Mouse (Mus musculus) CH12.LX (cell line): ENCODE measurements at regions not wholly inside any gene's neighbourhood (a gene's known extent, or its start where the extent isn't known, plus 50 kb on each side); places are given as distances from the start of the nearest gene placed in this dataset.

Experiments
- DNase-seq: peaks from one replicate; pipeline ENCODE4 v3.0.0-alpha.2; 2013; ENCODE audit errors: extremely low read depth
- H3K27ac ChIP-seq: 2 replicates; pipeline ENCODE4 v1.5.1; 2012; ENCODE audit warnings: low read depth, mild to moderate bottlenecking, control low read depth, moderate library complexity; ENCODE audit not compliant: insufficient read depth
- H3K27me3 ChIP-seq: replicated peaks from 2 replicates; pipeline ENCODE3; 2012; ENCODE audit warnings: inconsistent platforms
- H3K36me3 ChIP-seq, 2 experiments: replicated peaks in 1 of 2; 2 replicates each; pipeline versions ENCODE3 to v1.6.1; 2012; ENCODE audit warnings: inconsistent platforms in 1 of 2, low read length in 1 of 2, mild to moderate bottlenecking in 1 of 2, mixed read lengths in 1 of 2, moderate library complexity in 1 of 2; ENCODE audit not compliant: control insufficient read depth in 1 of 2, insufficient read depth in 1 of 2
- H3K4me1 ChIP-seq, 2 experiments: 2 replicates each; pipeline ENCODE4 v1.6.1; 2012; ENCODE audit warnings: inconsistent platforms in 1 of 2, moderate library complexity in 1 of 2; ENCODE audit not compliant: insufficient read depth in 2 of 2, control insufficient read depth in 1 of 2
- H3K4me2 ChIP-seq: 2 replicates; pipeline ENCODE4 v1.6.1; 2012; ENCODE audit warnings: low read depth, mild to moderate bottlenecking, control low read depth; ENCODE audit not compliant: poor library complexity, insufficient read depth, severe bottlenecking
- H3K4me3 ChIP-seq, 3 experiments: fragments of 150-350 bp in 1 of 3; sonication (generic) in 1 of 3; replicated peaks in 1 of 3; 2 replicates each; pipeline versions ENCODE3 to v1.5.1; 2011 to 2012; ENCODE audit warnings: low read depth in 2 of 3, low read length in 2 of 3, mild to moderate bottlenecking in 2 of 3, moderate library complexity in 2 of 3, control low read depth in 1 of 3, improper control_type of control experiment in 1 of 3, inconsistent platforms in 1 of 3, mixed read lengths in 1 of 3; ENCODE audit not compliant: poor library complexity in 1 of 3
- H3K79me2 ChIP-seq: replicated peaks from 2 replicates; pipeline ENCODE4 v1.6.1; 2012; ENCODE audit warnings: mild to moderate bottlenecking, moderate library complexity; ENCODE audit not compliant: control insufficient read depth, poor library complexity, insufficient read depth, severe bottlenecking; ENCODE audit errors: extremely low read depth
- H3K9ac ChIP-seq: 2 replicates; pipeline ENCODE4 v1.6.1; 2012; ENCODE audit warnings: low read depth, mild to moderate bottlenecking, control low read depth, moderate library complexity; ENCODE audit not compliant: insufficient read depth
- H3K9me3 ChIP-seq: replicated peaks from 2 replicates; pipeline ENCODE3; 2012; ENCODE audit warnings: low read length, inconsistent platforms, mixed read lengths
- CTCF ChIP-seq, 2 experiments: IDR thresholded peaks in 1 of 2; conservative IDR thresholded peaks in 1 of 2; 2 replicates each; pipeline ENCODE4 v1.5.1; 2011 to 2012; ENCODE audit warnings: low read depth in 2 of 2, low read length in 2 of 2, improper control_type of control experiment in 1 of 2, inconsistent platforms in 1 of 2, mild to moderate bottlenecking in 1 of 2, moderate library complexity in 1 of 2
- E2F4 ChIP-seq: IDR thresholded peaks from 2 replicates; pipeline ENCODE4 v1.6.1; 2011; ENCODE audit warnings: low read depth, low read length, improper control_type of control experiment; ENCODE audit not compliant: insufficient replicate concordance
- EP300 ChIP-seq: IDR thresholded peaks from 2 replicates; pipeline ENCODE4 v1.6.1; 2011; ENCODE audit warnings: low read length, improper control_type of control experiment
- ETS1 ChIP-seq: conservative IDR thresholded peaks from 2 replicates; pipeline ENCODE4 v1.6.1; 2012; ENCODE audit warnings: low read depth, mild to moderate bottlenecking, inconsistent platforms, low read length, improper control_type of control experiment, moderate library complexity
- HCFC1 ChIP-seq: IDR thresholded peaks from 2 replicates; pipeline ENCODE4 v1.6.1; 2012; ENCODE audit warnings: low read depth, mild to moderate bottlenecking, inconsistent platforms, low read length, improper control_type of control experiment
- IRF4 ChIP-seq: IDR thresholded peaks from 2 replicates; pipeline ENCODE4 v1.6.1; 2014; ENCODE audit warnings: low read depth, mild to moderate bottlenecking, inconsistent platforms, low read length, improper control_type of control experiment
- MAX ChIP-seq: IDR thresholded peaks from 2 replicates; pipeline ENCODE4 v1.6.1; 2011; ENCODE audit warnings: low read length, improper control_type of control experiment
- MAZ ChIP-seq: IDR thresholded peaks from 2 replicates; pipeline ENCODE4 v1.6.1; 2012; ENCODE audit warnings: low read depth, mild to moderate bottlenecking, inconsistent platforms, low read length, improper control_type of control experiment, moderate library complexity
- MEF2A ChIP-seq: IDR thresholded peaks from 2 replicates; pipeline ENCODE4 v1.6.1; 2014; ENCODE audit warnings: low read depth, mild to moderate bottlenecking, inconsistent platforms, low read length, improper control_type of control experiment, borderline replicate concordance
- MXI1 ChIP-seq: IDR thresholded peaks from 2 replicates; pipeline ENCODE4 v1.6.1; 2011; ENCODE audit warnings: mild to moderate bottlenecking, low read depth, low read length, improper control_type of control experiment
- MYC ChIP-seq: IDR thresholded peaks from 2 replicates; pipeline ENCODE4 v1.6.1; 2011; ENCODE audit warnings: low read depth, mild to moderate bottlenecking, improper control_type of control experiment, low read length
- NELFE ChIP-seq: IDR thresholded peaks from 2 replicates; pipeline ENCODE4 v1.6.1; 2011; ENCODE audit warnings: low read depth, low read length, improper control_type of control experiment
- NRF1 ChIP-seq: IDR thresholded peaks from 2 replicates; pipeline ENCODE4 v1.6.1; 2014; ENCODE audit warnings: low read depth, mild to moderate bottlenecking, inconsistent platforms, low read length, improper control_type of control experiment, moderate library complexity
- PAX5 ChIP-seq: IDR thresholded peaks from 2 replicates; pipeline ENCODE4 v1.6.1; 2012; ENCODE audit warnings: low read length, inconsistent platforms, mixed read lengths
- POLR2A ChIP-seq: IDR thresholded peaks from 2 replicates; pipeline ENCODE4 v1.6.1; 2011; ENCODE audit warnings: low read depth, mild to moderate bottlenecking, improper control_type of control experiment, low read length
- POLR2AphosphoS2 ChIP-seq: IDR thresholded peaks from 2 replicates; pipeline ENCODE4 v1.6.1; 2011; ENCODE audit warnings: low read depth, low read length, improper control_type of control experiment
- RAD21 ChIP-seq: IDR thresholded peaks from 2 replicates; pipeline ENCODE4 v1.6.1; 2011; ENCODE audit warnings: low read depth, mild to moderate bottlenecking, low read length, improper control_type of control experiment, moderate library complexity
- RCOR1 ChIP-seq: conservative IDR thresholded peaks from 2 replicates; pipeline ENCODE4 v1.6.1; 2012; ENCODE audit warnings: low read depth, mild to moderate bottlenecking, inconsistent platforms, low read length, improper control_type of control experiment
- SMC3 ChIP-seq: IDR thresholded peaks from 2 replicates; pipeline ENCODE4 v1.6.1; 2011; ENCODE audit warnings: low read depth, low read length, improper control_type of control experiment
- TBP ChIP-seq: conservative IDR thresholded peaks from 2 replicates; pipeline ENCODE4 v1.6.1; 2011; ENCODE audit warnings: low read depth, low read length, improper control_type of control experiment
- TCF12 ChIP-seq: IDR thresholded peaks from 2 replicates; pipeline ENCODE4 v1.6.1; 2014; ENCODE audit warnings: low read depth, mild to moderate bottlenecking, inconsistent platforms, low read length, improper control_type of control experiment
- UBTF ChIP-seq: IDR thresholded peaks from 2 replicates; pipeline ENCODE4 v1.6.1; 2012; ENCODE audit warnings: low read depth, mild to moderate bottlenecking, inconsistent platforms, low read length, improper control_type of control experiment, moderate library complexity
- USF2 ChIP-seq: conservative IDR thresholded peaks from 2 replicates; pipeline ENCODE4 v1.6.1; 2011; ENCODE audit warnings: low read depth, low read length, improper control_type of control experiment
- ZC3H11A ChIP-seq: IDR thresholded peaks from 2 replicates; pipeline ENCODE4 v1.6.1; 2012; ENCODE audit warnings: low read depth, mild to moderate bottlenecking, inconsistent platforms, low read length, improper control_type of control experiment
- ZMIZ1 ChIP-seq: IDR thresholded peaks from 2 replicates; pipeline ENCODE4 v1.6.1; 2012; ENCODE audit warnings: low read depth, mild to moderate bottlenecking, inconsistent platforms, low read length, improper control_type of control experiment
- dilution Hi-C: fragments of 300-500 bp; cut with MboI; formaldehyde crosslinking; loops from 2 replicates; pipeline ENCODE4 v1.14.3; 2020; ENCODE audit warnings: low sequenced_read_pairs; ENCODE audit not compliant: extremely low pct_unique_long_range_greater_than_20kb, extremely low pct_ligation_motif_present
- in situ Hi-C: fragments of 300-500 bp; cut with MboI; formaldehyde crosslinking; loops from 3 replicates; pipeline ENCODE4 v1.14.3; 2019; ENCODE audit warnings: low sequenced_read_pairs, low pct_ligation_motif_present, low pct_unique_long_range_greater_than_20kb, mixed read lengths

- Histone ChIP-seq H3K4me1 (peaks cover 0 to 6% of the 10 kb centered on the region in 2 experiments; a peak in 1 of 4 replicates), H3K27me3 (no peaks in the 10 kb centered on the region), H3K79me2 (no peaks in the 10 kb centered on the region), H3K27ac (no peak overlapping the region), H3K4me2 (no peak overlapping the region), H3K9me3 (no peaks in the 10 kb centered on the region), H3K9ac (no peak overlapping the region), H3K36me3 (no peaks in the 10 kb centered on the region), H3K4me3 (no peak overlapping the region)
- in situ Hi-C loops, result no loop called here
- dilution Hi-C loops, result no loop called here
- no peak for TF ChIP-seq MAX
- no peak for TF ChIP-seq POLR2A
- TF ChIP-seq SMC3, result no peak
- TF ChIP-seq RCOR1, result no peak
- TF ChIP-seq POLR2AphosphoS2, result no peak
- TF ChIP-seq UBTF, result no peak
- TF ChIP-seq TBP, result no peak
- no peak for TF ChIP-seq USF2
- no peak for TF ChIP-seq MEF2A
- TF ChIP-seq HCFC1, result no peak
- DNase-seq, result no peak
These were observed 86.2 kb upstream of the Shisa3 start for GRCm38 (mm10) chr5:67521423-67521912.

DNA sequence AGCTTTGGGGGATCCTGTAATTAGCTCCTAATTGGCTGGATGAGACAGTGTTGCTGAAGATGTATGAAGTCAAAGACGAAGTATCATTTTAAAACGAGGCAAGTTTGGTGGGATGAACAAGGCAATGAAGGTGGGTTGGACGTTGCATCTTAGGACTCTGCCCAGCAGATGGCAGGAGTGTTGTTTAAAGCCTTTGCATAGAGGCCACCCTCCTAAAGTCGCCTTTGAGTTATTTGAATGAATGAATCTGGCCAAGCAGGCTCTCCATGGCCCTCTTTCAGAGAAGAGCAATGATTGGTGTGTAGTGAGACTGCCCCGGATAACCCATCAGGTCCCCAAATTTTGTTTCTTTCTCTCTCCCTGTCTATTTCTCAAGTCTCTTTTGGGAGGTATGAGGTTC, 77.5 kb upstream of the Shisa3 start:
- in situ Hi-C loops, result loop anchor here (5.0 to 25.0 kb wide), 3 partner anchors 197 to 582 kb away; no protein-coding TSS in a partner anchor
- peak; percentile 45 for DNase-seq
- TF ChIP-seq NRF1 (no peak), MAZ (no peak), TCF12 (no peak), E2F4 (no peak), NELFE (no peak), ZC3H11A (no peak), SMC3 (peak; percentile 40), ZMIZ1 (no peak), MYC (no peak), MXI1 (no peak), EP300 (no peak), MEF2A (no peak), IRF4 (no peak), RCOR1 (no peak), ETS1 (no peak), USF2 (no peak), PAX5 (no peak), MAX (no peak), RAD21 (peak; percentile 45), CTCF (conservative IDR thresholded peaks at IDR 0.05 in 1 of 2, IDR thresholded peaks at IDR 0.05 in 1 of 2; ENCODE audit: low read depth in 2 of 2, low read length in 2 of 2) (peak in 1 of 2 experiments; percentile 62; a peak in 2 of 4 replicates)
- TF ChIP-seq, all 38 proteins: peak for 3
- H3K27ac ChIP-seq, result no peak overlapping the region
- no peaks in the 10 kb centered on the region for H3K9me3 ChIP-seq
- H3K36me3 ChIP-seq, result no peaks in the 10 kb centered on the region
- no peak overlapping the region for H3K4me2 ChIP-seq
- dilution Hi-C loops, result no loop called here
- no peaks in the 10 kb centered on the region for H3K27me3 ChIP-seq
- no peak overlapping the region for H3K4me3 ChIP-seq
- peaks cover 5 to 6% of the 10 kb centered on the region in 2 experiments; a peak in 1 of 4 replicates for H3K4me1 ChIP-seq
- H3K9ac ChIP-seq, result no peak overlapping the region
- no peaks in the 10 kb centered on the region for H3K79me2 ChIP-seq
